Mouse (Mus musculus) heart, embryonic 15.5 days (tissue): Measurements from ENCODE around the gene Pnpla3. TPM values are rescaled to one million over a fixed set of nuclear protein-coding genes. Genes with fewer than 3 reads are reported as not detected.

ENCODE experiments used
- ATAC-seq: fragments of 200-750 bp; cut with Nextera tagmentation; replicated peaks from 2 replicates; pipeline ENCODE4 v1.8.0; 2017; ENCODE audit warnings: low read depth, moderate TSS enrichment; ENCODE audit not compliant: insufficient number of reproducible peaks, insufficient read depth, low FRiP score
- H3K27ac ChIP-seq: fragments of 300-500 bp; sonication (generic); 2 replicates; pipeline ENCODE4 v1.5.1; 2015; ENCODE audit warnings: mild to moderate bottlenecking, inconsistent platforms
- H3K27me3 ChIP-seq: fragments of 300-500 bp; sonication (generic); 2 replicates; pipeline ENCODE4 v1.6.1; 2015; ENCODE audit warnings: inconsistent platforms
- H3K36me3 ChIP-seq: fragments of 300-500 bp; sonication (generic); 2 replicates; pipeline ENCODE4 v1.6.1; 2015; ENCODE audit warnings: mild to moderate bottlenecking, inconsistent platforms
- H3K4me1 ChIP-seq: fragments of 300-500 bp; sonication (generic); replicated peaks from 2 replicates; pipeline ENCODE4 v1.6.1; 2015; ENCODE audit warnings: inconsistent platforms
- H3K4me2 ChIP-seq: fragments of 300-500 bp; sonication (generic); 2 replicates; pipeline ENCODE4 v1.6.1; 2015; ENCODE audit warnings: inconsistent platforms, mild to moderate bottlenecking, moderate library complexity
- H3K4me3 ChIP-seq: fragments of 300-500 bp; sonication (generic); 2 replicates; pipeline ENCODE4 v1.5.1; 2015; ENCODE audit warnings: mild to moderate bottlenecking, inconsistent platforms
- H3K9ac ChIP-seq: fragments of 300-500 bp; sonication (generic); 2 replicates; pipeline ENCODE4 v1.6.1; 2015; ENCODE audit warnings: mild to moderate bottlenecking, inconsistent platforms
- H3K9me3 ChIP-seq: fragments of 300-500 bp; sonication (generic); replicated peaks from 2 replicates; pipeline ENCODE4 v1.6.1; 2016; ENCODE audit warnings: inconsistent platforms
- WGBS: fragments of 180-500 bp; shearing (Covaris S2); methylation state at CpG from one replicate; pipeline ENCODE4 v1.1.7; 2015; ENCODE audit warnings: mixed read lengths; 5-methylcytosine and 5-hydroxymethylcytosine counted together
- polyA plus RNA-seq: library from polyadenylated mRNA; unstranded; fragments of >200 nt; fragmentation: Nextera tagmentation; extraction: Ambion mirVana; gene quantifications from 2 replicates; pipeline ENCODE4 v1.2.1, GENCODE M21; 2015

The Pnpla3 gene
- polyA plus RNA-seq: 0.55 and 0.68 TPM in 2 replicates

GRCm38 (mm10) chr15:84167600-84167999, at the start of gene Pnpla3:
Gene Pnpla3, plus strand, starts transcription at chr15:84167837.
- peak within 1 kb of the TSS; percentile 58 for H3K4me3 ChIP-seq
- H3K9ac ChIP-seq: peak within 1 kb of the TSS; percentile 58
- H3K4me2 ChIP-seq: peak within 1 kb of the TSS; percentile 98
- ATAC-seq: peak; percentile 97
- H3K36me3 ChIP-seq: no peaks in the 10 kb centered on the region
- H3K27me3 ChIP-seq: peaks cover 25% of the 10 kb centered on the region; the same call in 1 of the 2 replicates
- H3K9me3 ChIP-seq: no peaks in the 10 kb centered on the region
- peak within 1 kb of the TSS; percentile 14; the same call in 1 of the 2 replicates for H3K27ac ChIP-seq
- WGBS: under 1% methylated on average over 28 of the region's 28 CpGs
- H3K4me1 ChIP-seq: peaks cover 16% of the 10 kb centered on the region

- no peak for ATAC-seq
- Histone ChIP-seq H3K4me2 (no peak overlapping the region), H3K9me3 (no peaks in the 10 kb centered on the region), H3K27ac (no peak overlapping the region), H3K9ac (no peak overlapping the region), H3K36me3 (no peaks in the 10 kb centered on the region), H3K4me1 (no peaks in the 10 kb centered on the region), H3K4me3 (no peak overlapping the region), H3K27me3 (peaks cover 17% of the 10 kb centered on the region)
- 19% methylated on average over 6 of the region's 6 CpGs for WGBS
Measured at GRCm38 (mm10) chr15:84120612-84121011, 47.0 kb upstream of the Pnpla3 start.

DNA sequence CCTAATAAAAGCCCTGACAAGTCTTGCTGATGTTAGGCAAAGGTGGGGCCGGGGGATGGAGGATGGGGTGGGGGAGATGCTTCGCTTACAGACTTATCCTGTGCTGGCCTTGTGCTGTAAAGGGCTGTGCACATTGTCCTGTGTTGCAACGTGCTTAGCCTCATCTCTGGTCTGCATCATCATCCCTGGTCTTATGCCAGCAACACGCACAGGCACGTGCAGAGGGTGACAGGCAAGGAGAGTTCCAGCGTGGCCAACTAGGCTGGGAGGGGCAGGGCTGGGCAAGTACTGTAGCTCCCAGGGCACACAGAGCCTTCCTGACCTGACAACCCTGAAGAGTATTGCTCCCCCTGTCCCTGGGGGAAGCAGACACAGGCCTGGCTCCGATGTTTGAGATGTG, 46.6 kb upstream of the Pnpla3 start:
- Histone ChIP-seq H3K4me1 (no peaks in the 10 kb centered on the region), H3K4me3 (no peak overlapping the region), H3K36me3 (no peaks in the 10 kb centered on the region), H3K9me3 (no peaks in the 10 kb centered on the region), H3K27ac (no peak overlapping the region), H3K4me2 (no peak overlapping the region), H3K9ac (no peak overlapping the region), H3K27me3 (peaks cover 17% of the 10 kb centered on the region)
- WGBS: 62% methylated on average over 7 of the region's 7 CpGs
- ATAC-seq: no peak

DNA sequence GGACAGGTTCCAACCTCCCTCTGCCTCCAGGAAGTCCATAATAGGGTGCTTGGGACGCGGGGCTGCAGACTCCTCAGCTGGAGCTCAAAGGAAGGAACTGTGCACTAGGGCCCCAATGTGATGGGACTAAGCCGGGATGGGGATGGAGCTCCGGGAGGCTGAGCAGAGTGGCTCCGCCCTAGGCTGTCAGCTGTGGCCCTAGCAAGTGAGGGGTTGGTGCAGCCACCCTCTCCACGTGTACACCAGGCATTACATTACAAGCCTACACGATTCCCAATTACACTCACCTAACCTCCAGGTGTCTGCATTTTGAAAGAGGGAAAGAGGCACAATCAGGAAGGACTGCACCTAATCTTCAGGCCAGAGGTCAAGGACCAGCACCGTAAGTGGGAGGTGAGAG, 44.6 kb upstream of the Pnpla3 start, which contains the start of gene Pnpla5:
Gene Pnpla5 (minus strand): TSS at position 101 of the 400 bp plus-strand sequence.
- H3K9ac ChIP-seq: no peak within 1 kb of the TSS
- no peak within 1 kb of the TSS for H3K27ac ChIP-seq
- H3K4me1 ChIP-seq: no peaks in the 10 kb centered on the region
- H3K27me3 ChIP-seq: peaks cover 21% of the 10 kb centered on the region
- no peaks in the 10 kb centered on the region for H3K9me3 ChIP-seq
- no peaks in the 10 kb centered on the region for H3K36me3 ChIP-seq
- H3K4me2 ChIP-seq: no peak within 1 kb of the TSS
- ATAC-seq: no peak
- H3K4me3 ChIP-seq: no peak within 1 kb of the TSS
- 50% methylated on average over 8 of the region's 8 CpGs for WGBS

DNA sequence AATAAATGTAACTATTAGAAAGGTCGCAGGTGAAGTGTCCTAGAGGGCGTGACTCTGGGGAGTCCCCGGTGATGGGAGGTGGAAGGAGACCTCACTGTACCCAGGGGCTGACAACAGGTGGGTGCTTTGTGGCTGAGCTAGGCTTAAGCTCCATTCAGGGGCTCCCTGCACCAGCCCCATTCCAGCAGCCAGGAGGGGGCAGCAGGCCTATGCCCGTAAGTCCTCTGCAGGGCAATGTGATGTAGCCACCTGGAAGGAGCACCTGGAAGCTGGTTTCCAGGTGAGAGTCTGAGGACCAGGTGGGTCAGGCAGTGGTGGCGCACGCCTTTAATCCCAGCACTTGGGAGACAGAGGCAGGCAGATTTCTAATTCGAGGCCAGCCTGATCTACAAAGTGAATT, 43.6 kb upstream of the Pnpla3 start:
- H3K27me3 ChIP-seq: peaks cover 15% of the 10 kb centered on the region; the same call in 1 of the 2 replicates
- no peak overlapping the region for H3K27ac ChIP-seq
- H3K9me3 ChIP-seq: no peaks in the 10 kb centered on the region
- ATAC-seq: no peak
- 55% methylated on average over 7 of the region's 7 CpGs for WGBS
- H3K9ac ChIP-seq: no peak overlapping the region
- H3K4me2 ChIP-seq: no peak overlapping the region
- no peaks in the 10 kb centered on the region for H3K4me1 ChIP-seq
- no peak overlapping the region for H3K4me3 ChIP-seq
- no peaks in the 10 kb centered on the region for H3K36me3 ChIP-seq

- Histone ChIP-seq H3K27me3 (peaks cover 13% of the 10 kb centered on the region; the same call in 1 of the 2 replicates), H3K9ac (no peak overlapping the region), H3K4me1 (peaks cover 4% of the 10 kb centered on the region), H3K27ac (no peak overlapping the region), H3K36me3 (no peaks in the 10 kb centered on the region), H3K4me2 (no peak overlapping the region), H3K9me3 (no peaks in the 10 kb centered on the region), H3K4me3 (no peak overlapping the region)
- ATAC-seq: no peak
- WGBS: 57% methylated on average over 4 of the region's 4 CpGs
Measured at GRCm38 (mm10) chr15:84126447-84126846, 41.2 kb upstream of the Pnpla3 start.

- WGBS: 29% methylated on average over 5 of the region's 5 CpGs
- no peak overlapping the region for H3K27ac ChIP-seq
- H3K4me2 ChIP-seq: no peak overlapping the region
- no peaks in the 10 kb centered on the region for H3K9me3 ChIP-seq
- H3K4me1 ChIP-seq: peaks cover 9% of the 10 kb centered on the region
- H3K4me3 ChIP-seq: no peak overlapping the region
- ATAC-seq: no peak
- H3K36me3 ChIP-seq: no peaks in the 10 kb centered on the region
- H3K27me3 ChIP-seq: peaks cover 13% of the 10 kb centered on the region; the same call in 1 of the 2 replicates
- no peak overlapping the region for H3K9ac ChIP-seq
Measured at GRCm38 (mm10) chr15:84126871-84127270, 40.8 kb upstream of the Pnpla3 start.

- H3K36me3 ChIP-seq: no peaks in the 10 kb centered on the region
- peak; percentile 27; the same call in 1 of the 2 replicates for ATAC-seq
- H3K27ac ChIP-seq: no peak overlapping the region; the same call in 1 of the 2 replicates
- peaks cover 18% of the 10 kb centered on the region for H3K4me1 ChIP-seq
- H3K9me3 ChIP-seq: no peaks in the 10 kb centered on the region
- H3K27me3 ChIP-seq: 0 out of 2 replicates have a peak, but pooled peaks cover 3% of the 10 kb centered on the region
- WGBS: 42% methylated on average over 16 of the region's 16 CpGs
- H3K4me2 ChIP-seq: peak overlapping the region; percentile 34
- no peak overlapping the region for H3K9ac ChIP-seq
- peak overlapping the region; percentile 10; the same call in 1 of the 2 replicates for H3K4me3 ChIP-seq
Measured at GRCm38 (mm10) chr15:84131096-84131786, 36.4 kb upstream of the Pnpla3 start.

DNA sequence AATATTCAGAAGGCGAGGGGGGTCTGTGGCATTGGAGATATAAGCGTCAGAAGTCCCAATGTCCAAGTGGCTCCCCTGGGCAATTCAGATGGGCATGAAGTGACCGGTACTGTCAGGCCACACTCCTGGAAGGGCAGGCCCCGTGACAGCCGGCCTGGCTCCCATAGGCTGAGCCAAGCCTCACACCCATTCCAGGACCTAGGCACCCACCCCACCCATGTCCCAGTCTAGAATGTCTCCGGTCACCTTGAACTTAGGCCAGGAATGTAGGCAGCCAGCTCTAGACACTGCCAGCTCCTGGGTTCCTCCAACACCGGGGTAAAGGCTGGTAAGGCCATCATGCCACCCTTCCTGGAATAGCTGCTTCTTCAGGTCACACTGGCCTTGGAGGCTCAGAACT, 35.7 kb upstream of the Pnpla3 start:
- ATAC-seq: no peak
- Histone ChIP-seq H3K27ac (no peak overlapping the region), H3K36me3 (no peaks in the 10 kb centered on the region), H3K9me3 (no peaks in the 10 kb centered on the region), H3K4me1 (peaks cover 18% of the 10 kb centered on the region), H3K9ac (no peak overlapping the region), H3K27me3 (0 out of 2 replicates have a peak, but pooled peaks cover 1% of the 10 kb centered on the region), H3K4me3 (no peak overlapping the region), H3K4me2 (no peak overlapping the region)
- 86% methylated on average over 7 of the region's 7 CpGs for WGBS

- Histone ChIP-seq H3K36me3 (no peaks in the 10 kb centered on the region), H3K27ac (peak overlapping the region; percentile 4; the same call in 1 of the 2 replicates), H3K9ac (no peak overlapping the region), H3K4me3 (no peak overlapping the region), H3K27me3 (no peaks in the 10 kb centered on the region), H3K9me3 (no peaks in the 10 kb centered on the region), H3K4me1 (peaks cover 18% of the 10 kb centered on the region), H3K4me2 (no peak overlapping the region)
- ATAC-seq: no peak
- WGBS: 49% methylated on average over 4 of the region's 4 CpGs
Measured at GRCm38 (mm10) chr15:84133440-84133839, 34.2 kb upstream of the Pnpla3 start.

DNA sequence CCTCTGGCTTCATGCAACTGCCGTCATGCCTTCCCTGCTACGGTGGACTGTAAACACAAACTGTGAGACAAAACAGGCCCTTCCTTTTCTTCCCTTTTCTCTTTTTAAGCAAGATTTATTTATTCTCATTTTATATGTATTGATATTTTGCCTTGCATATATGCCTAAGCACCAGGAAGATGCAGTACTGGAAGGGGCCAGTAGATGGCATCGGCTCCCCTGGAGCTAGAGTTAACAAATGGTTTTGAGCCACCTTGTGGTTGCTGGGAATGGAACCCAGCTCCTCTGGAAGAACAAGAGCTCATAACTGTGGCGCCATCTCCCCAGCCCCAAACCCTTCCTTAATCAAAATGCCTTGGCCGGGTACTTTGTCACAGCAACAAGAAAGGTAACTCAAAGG, 32.2 kb upstream of the Pnpla3 start:
- Histone ChIP-seq H3K9ac (no peak overlapping the region), H3K27me3 (no peaks in the 10 kb centered on the region), H3K4me2 (no peak overlapping the region), H3K27ac (no peak overlapping the region), H3K36me3 (no peaks in the 10 kb centered on the region), H3K4me3 (no peak overlapping the region), H3K9me3 (no peaks in the 10 kb centered on the region), H3K4me1 (peaks cover 18% of the 10 kb centered on the region)
- 86% methylated on average over 5 of the region's 5 CpGs for WGBS
- no peak for ATAC-seq
